Mouse (Mus musculus): ENCODE data around the gene F930015N05Rik.

DNA sequence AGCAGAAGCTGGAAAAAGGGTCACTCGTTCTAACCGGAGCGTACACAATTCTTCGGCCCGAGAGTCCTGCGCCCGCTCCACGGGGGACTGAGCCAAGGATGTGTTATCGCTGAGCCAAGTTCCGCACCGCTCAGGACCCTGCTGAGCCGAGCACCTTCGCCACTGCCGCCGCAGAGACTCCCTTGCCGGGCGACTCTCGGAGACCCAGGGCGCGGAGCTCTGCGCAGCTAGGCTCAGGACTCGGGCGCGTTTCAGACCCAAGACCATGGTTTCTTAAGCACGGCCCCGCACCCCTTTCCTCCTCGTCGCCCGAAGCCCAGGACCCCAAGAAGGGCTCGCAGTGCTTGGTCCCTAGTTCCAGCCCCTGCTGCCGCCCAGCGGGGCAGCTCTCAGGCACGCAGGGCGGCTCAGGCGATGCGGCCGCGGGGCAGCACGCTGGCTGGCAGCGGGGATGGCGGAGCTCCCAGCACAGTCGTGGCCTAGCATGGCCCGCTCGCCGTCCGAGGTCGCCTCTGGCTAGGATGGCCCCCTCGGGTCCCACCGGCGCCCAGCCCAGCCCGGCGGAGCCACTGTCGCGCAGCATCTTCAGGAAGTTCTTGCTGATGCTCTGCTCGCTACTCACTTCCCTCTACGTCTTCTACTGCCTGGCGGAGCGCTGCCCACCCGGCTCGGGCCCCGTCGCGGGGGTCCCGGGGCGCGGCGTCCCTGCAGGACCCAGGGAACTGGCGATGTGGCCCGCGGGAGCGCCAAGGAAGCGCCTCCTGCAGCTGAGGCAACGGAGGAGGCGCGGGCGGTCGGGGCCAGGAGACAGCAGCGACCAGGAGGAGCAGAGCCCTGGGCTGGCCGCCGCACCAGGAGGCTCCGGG lies 674 bp downstream of the F930015N05Rik start:
- no peak for TF ChIP-seq CTCF (IDR thresholded peaks at IDR 0.05; ENCODE audit: low read depth, low read length)
- TF ChIP-seq POLR2A (IDR thresholded peaks at IDR 0.05; ENCODE audit: borderline replicate concordance, low read depth, low read length), result no peak
